Mouse (Mus musculus) liver, embryonic 13.5 days (tissue): ENCODE results near the gene Gpc6. TPM values are rescaled to one million over a fixed set of nuclear protein-coding genes. Genes with fewer than 3 reads are reported as not detected.

Experiments used
- ATAC-seq: fragments of 200-750 bp; cut with Nextera tagmentation; 2 replicates; pipeline ENCODE4 v1.8.0; 2017; ENCODE audit warnings: low read depth, mild to moderate bottlenecking, moderate number of reproducible peaks, moderate library complexity
- DNase-seq: peaks from one replicate; pipeline ENCODE4 v3.0.0; 2022
- H3K27ac ChIP-seq: fragments of 300-500 bp; sonication (generic); 2 replicates; pipeline ENCODE4 v1.5.1; 2015; ENCODE audit warnings: moderate library complexity, mild to moderate bottlenecking, inconsistent platforms
- H3K27me3 ChIP-seq: fragments of 300-500 bp; sonication (generic); 2 replicates; pipeline ENCODE4 v1.6.1; 2015; ENCODE audit warnings: mild to moderate bottlenecking, inconsistent platforms
- H3K36me3 ChIP-seq: fragments of 300-500 bp; sonication (generic); 2 replicates; pipeline ENCODE4 v1.6.1; 2015; ENCODE audit warnings: mild to moderate bottlenecking, inconsistent platforms
- H3K4me1 ChIP-seq: fragments of 300-500 bp; sonication (generic); replicated peaks from 2 replicates; pipeline ENCODE4 v1.6.1; 2015; ENCODE audit warnings: inconsistent platforms
- H3K4me2 ChIP-seq: fragments of 300-500 bp; sonication (generic); 2 replicates; pipeline ENCODE4 v1.6.1; 2015; ENCODE audit warnings: inconsistent platforms, mild to moderate bottlenecking, moderate library complexity
- H3K4me3 ChIP-seq: fragments of 300-500 bp; sonication (generic); replicated peaks from 2 replicates; pipeline ENCODE4 v1.5.1; 2015; ENCODE audit warnings: mild to moderate bottlenecking, inconsistent platforms
- H3K9ac ChIP-seq: fragments of 300-500 bp; sonication (generic); 2 replicates; pipeline ENCODE4 v1.6.1; 2015; ENCODE audit warnings: mild to moderate bottlenecking, inconsistent platforms
- H3K9me3 ChIP-seq: fragments of 300-500 bp; sonication (generic); replicated peaks from 2 replicates; pipeline ENCODE4 v1.6.1; 2016; ENCODE audit warnings: inconsistent platforms
- WGBS: fragments of 180-500 bp; shearing (Covaris S2); methylation state at CpG from one replicate; pipeline ENCODE4 v1.1.7; 2015; ENCODE audit not compliant: insufficient replicate concordance; 5-methylcytosine and 5-hydroxymethylcytosine counted together
- polyA plus RNA-seq: library from polyadenylated mRNA; unstranded; fragments of >200 nt; fragmentation: Nextera tagmentation; extraction: Ambion mirVana; gene quantifications from 2 replicates; pipeline ENCODE4 v1.2.1, GENCODE M21; 2015

Gene Gpc6
- polyA plus RNA-seq, 1 experiment from 2014 or later: 3.3 TPM

DNA sequence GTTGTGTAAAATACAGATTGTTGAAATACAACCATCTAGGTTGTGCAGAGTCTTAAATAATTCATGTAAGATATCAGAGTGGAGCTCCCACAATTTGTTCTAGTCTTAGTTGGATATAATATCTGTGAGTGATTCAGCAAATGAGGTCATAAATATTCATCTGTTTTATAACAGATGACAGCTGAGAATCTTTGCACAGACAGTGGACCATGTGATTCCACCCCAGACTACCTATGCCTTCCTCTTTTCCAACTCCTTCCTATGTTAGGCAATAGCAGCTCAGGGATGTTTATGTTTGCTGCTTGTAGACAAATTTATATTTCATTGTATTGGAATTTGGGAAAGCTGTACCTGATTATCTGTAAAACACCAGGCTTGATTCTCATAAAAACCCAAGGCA lies 32.0 kb downstream of the Gpc6 start:
- Histone ChIP-seq H3K4me2 (no peak overlapping the region), H3K27me3 (no peaks in the 10 kb centered on the region), H3K27ac (no peak overlapping the region), H3K9me3 (no peaks in the 10 kb centered on the region), H3K9ac (no peak overlapping the region), H3K4me3 (no peak overlapping the region), H3K4me1 (no peaks in the 10 kb centered on the region), H3K36me3 (no peaks in the 10 kb centered on the region)
- ATAC-seq (no peak), DNase-seq (no peak)

DNA sequence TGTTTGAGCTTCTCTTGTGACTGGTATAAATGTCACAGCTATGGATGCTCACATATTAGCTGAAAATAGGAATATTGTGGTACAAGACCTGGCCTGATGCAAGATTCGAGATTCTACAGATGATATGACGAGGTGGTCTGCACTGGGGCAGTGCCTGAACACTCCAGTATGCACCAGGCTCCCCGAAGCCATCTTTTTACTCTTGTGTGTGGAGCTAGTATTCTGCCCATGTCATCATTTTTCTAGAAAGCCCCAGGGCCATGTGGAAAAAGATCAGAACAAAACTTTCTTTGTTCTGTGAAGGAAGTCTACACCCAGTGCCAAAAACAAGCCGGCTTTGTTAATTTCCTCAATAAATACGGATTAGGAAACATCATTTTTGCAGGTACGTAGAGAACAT lies 39.7 kb downstream of the Gpc6 start:
- H3K27ac ChIP-seq: no peak overlapping the region
- no peaks in the 10 kb centered on the region for H3K27me3 ChIP-seq
- H3K9ac ChIP-seq: no peak overlapping the region
- no peak for ATAC-seq
- DNase-seq: no peak
- H3K9me3 ChIP-seq: no peaks in the 10 kb centered on the region
- H3K4me3 ChIP-seq: no peak overlapping the region
- no peaks in the 10 kb centered on the region for H3K4me1 ChIP-seq
- WGBS: 69% methylated on average over 6 of the region's 6 CpGs
- H3K36me3 ChIP-seq: no peaks in the 10 kb centered on the region
- H3K4me2 ChIP-seq: no peak overlapping the region

DNA sequence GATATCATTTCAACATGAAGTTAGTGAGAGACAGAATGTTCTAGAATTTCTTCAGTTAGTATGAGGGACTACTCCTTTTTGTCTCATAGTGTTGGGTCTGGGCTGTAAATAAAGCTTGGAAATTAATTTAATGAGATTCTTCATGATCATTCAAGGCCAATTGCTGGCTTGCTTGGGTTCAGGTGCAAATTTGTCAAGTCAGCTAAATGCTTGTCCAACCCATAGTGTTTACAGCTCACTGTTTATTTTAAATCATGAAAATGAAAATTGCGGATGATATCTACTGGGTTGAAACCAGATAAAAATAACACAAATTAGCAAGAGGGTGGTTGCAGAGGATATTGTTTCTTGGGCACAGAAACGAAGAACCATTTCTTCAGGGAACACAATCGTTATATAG lies 49.6 kb downstream of the Gpc6 start:
- Histone ChIP-seq H3K9ac (no peak overlapping the region), H3K4me1 (no peaks in the 10 kb centered on the region), H3K27me3 (no peaks in the 10 kb centered on the region), H3K36me3 (no peaks in the 10 kb centered on the region), H3K4me2 (no peak overlapping the region), H3K4me3 (no peak overlapping the region), H3K27ac (no peak overlapping the region), H3K9me3 (no peaks in the 10 kb centered on the region)
- WGBS: 60% methylated on average over 3 of the region's 3 CpGs
- no peak for ATAC-seq
- DNase-seq: no peak

DNA sequence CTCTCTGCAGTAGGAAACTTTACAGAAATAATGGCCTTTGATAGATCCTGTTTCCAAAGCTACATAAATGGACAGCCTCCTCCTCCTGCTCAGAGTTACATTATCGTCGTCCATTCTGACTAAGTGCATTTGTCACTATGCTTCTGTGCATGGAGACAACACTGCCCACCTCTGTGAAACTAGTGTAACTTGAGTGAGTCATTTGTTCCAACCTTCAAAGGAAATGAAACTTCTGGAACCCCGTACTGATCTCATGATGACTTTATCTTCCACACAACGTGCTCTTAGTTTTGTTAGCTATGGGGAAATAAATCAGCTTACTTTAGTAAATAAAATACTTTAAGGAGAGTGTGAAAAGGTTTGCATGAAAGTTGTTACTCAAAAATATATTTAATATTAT lies 50.1 kb downstream of the Gpc6 start:
- Histone ChIP-seq H3K9ac (no peak overlapping the region), H3K27ac (no peak overlapping the region), H3K36me3 (no peaks in the 10 kb centered on the region), H3K4me2 (no peak overlapping the region), H3K4me1 (no peaks in the 10 kb centered on the region), H3K9me3 (no peaks in the 10 kb centered on the region), H3K4me3 (no peak overlapping the region), H3K27me3 (no peaks in the 10 kb centered on the region)
- 58% methylated on average over 4 of the region's 4 CpGs for WGBS
- DNase-seq (no peak), ATAC-seq (no peak)

DNA sequence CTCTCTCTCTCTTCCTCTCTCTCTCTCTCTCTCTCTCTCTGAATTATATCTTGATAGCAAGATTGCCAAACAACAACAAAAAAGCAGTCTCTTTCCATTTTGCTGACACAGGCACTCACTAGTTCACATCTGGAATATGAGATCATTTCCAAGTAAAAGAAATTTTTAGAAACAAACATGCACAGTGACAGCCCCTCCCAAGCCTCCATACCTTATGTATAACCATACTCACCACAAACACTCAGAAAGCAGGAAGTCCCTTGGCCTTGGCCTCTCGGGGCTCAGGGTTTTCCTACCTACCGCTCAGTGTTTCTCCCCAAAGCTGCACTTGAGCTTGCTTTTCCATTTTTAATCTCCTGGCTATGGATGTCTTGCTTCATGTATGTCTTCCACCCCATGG lies 52.1 kb downstream of the Gpc6 start:
- H3K9ac ChIP-seq: no peak overlapping the region
- ATAC-seq (no peak), DNase-seq (no peak)
- H3K27me3 ChIP-seq: no peaks in the 10 kb centered on the region
- H3K4me2 ChIP-seq: no peak overlapping the region
- whole genome bisulfite sequencing: 32% methylated on average over 2 of the region's 2 CpGs
- no peaks in the 10 kb centered on the region for H3K9me3 ChIP-seq
- no peak overlapping the region for H3K4me3 ChIP-seq
- H3K27ac ChIP-seq: no peak overlapping the region
- H3K36me3 ChIP-seq: no peaks in the 10 kb centered on the region
- H3K4me1 ChIP-seq: no peaks in the 10 kb centered on the region

DNA sequence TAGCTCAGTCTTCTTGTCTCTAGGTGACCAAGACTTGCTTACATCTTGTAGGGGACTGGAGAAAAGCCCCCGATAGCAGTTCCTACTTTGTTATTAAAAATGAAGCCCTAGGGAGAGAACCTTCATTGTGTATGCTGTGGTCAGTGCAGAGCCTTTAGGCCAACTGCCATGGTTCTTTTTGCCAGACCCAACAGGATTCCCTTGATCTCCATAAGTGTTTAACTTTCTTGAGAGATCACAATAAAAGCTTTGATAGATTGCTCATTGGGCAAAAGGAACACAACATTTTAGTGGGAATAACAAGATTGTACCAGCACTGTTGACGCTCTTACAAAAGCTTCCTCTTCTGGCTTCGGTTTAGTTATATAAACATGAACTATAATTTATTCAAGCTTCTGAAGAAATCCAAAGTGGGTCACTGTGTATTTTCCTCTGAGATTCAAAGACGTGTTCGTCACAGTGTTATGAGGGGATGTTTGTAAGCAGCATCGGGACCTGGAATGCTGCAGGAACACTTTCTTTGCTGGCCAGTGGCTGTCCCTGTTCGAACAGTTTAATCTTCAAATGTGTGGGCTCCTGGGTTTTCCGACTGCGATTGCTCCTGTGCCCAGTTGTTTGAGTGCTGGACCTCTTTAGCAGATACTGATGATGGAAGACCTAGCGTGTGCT lies 54.7 kb downstream of the Gpc6 start:
- Histone ChIP-seq H3K4me2 (no peak overlapping the region), H3K27ac (no peak overlapping the region), H3K9me3 (no peaks in the 10 kb centered on the region), H3K4me3 (no peak overlapping the region), H3K4me1 (no peaks in the 10 kb centered on the region), H3K9ac (no peak overlapping the region), H3K36me3 (no peaks in the 10 kb centered on the region), H3K27me3 (no peaks in the 10 kb centered on the region)
- WGBS: 75% methylated on average over 10 of the region's 10 CpGs
- no peak for DNase-seq
- ATAC-seq: no peak

DNA sequence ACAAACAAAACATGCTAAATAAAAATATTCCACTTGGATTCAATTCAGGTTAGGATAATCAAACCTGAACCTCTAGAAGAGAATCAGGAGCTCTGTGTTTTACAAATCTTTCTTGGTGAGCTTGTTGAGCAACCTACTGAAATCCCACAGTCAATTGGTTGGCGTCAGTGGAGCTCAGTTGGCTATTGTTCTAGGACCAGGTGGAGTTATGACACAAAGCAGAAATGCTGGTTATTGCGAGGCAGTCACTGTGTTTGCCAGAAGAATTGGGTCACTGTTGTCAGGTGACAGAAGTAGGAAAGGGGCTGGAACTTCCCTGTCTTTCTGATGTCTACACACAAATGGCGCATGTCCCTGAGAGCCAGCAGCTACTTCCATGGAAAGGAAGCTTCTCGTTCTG lies 56.6 kb downstream of the Gpc6 start:
- H3K27ac ChIP-seq: no peak overlapping the region
- no peaks in the 10 kb centered on the region for H3K27me3 ChIP-seq
- no peaks in the 10 kb centered on the region for H3K36me3 ChIP-seq
- ATAC-seq (no peak), DNase-seq (no peak)
- no peaks in the 10 kb centered on the region for H3K4me1 ChIP-seq
- H3K9ac ChIP-seq: no peak overlapping the region
- WGBS: 75% methylated on average over 4 of the region's 4 CpGs
- no peaks in the 10 kb centered on the region for H3K9me3 ChIP-seq
- H3K4me2 ChIP-seq: no peak overlapping the region
- H3K4me3 ChIP-seq: no peak overlapping the region

DNA sequence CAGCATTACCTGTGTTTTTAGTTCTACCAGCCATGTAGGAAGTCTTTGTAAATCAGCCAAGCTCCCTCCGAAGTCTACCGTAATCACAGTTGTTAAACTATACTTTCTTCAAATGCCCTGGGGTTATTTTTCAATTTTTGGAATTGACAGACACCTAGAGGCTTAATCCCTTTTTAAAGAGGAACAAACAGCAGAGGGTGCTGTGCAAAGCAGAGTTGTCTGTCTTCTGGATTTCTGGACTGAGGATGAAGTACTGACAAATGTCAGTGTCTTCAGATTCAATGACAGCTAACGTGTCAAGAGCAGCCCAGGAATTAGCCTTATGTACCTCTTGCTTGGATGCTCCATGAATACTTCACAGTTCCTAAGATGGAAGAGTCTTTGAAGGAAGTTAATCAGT lies 62.2 kb downstream of the Gpc6 start:
- no peak overlapping the region for H3K4me3 ChIP-seq
- ATAC-seq (no peak), DNase-seq (no peak)
- no peaks in the 10 kb centered on the region for H3K27me3 ChIP-seq
- H3K9ac ChIP-seq: no peak overlapping the region
- no peaks in the 10 kb centered on the region for H3K4me1 ChIP-seq
- H3K36me3 ChIP-seq: no peaks in the 10 kb centered on the region
- H3K9me3 ChIP-seq: no peaks in the 10 kb centered on the region
- 78% methylated on average over 3 of the region's 3 CpGs for WGBS
- no peak overlapping the region for H3K27ac ChIP-seq
- no peak overlapping the region for H3K4me2 ChIP-seq

DNA sequence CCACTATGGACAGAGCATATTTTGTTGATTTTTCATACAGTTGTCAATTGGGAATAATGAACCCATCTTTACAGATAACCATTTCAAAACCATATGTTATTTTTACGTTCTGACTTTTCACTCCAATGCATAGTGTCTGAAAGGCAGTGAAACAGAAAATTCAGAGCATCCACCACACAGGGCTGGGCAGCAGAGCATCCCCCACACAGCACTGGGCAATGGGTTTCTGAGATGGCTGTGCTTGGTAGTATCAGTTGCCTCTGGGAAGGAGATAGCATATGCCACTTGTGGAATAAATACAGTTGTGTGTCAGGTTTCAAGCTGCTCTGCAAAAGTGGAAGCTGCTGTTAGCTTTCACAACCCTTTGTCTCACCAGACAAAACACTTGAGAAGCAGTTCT lies 75.3 kb downstream of the Gpc6 start:
- Histone ChIP-seq H3K4me2 (no peak overlapping the region), H3K36me3 (no peaks in the 10 kb centered on the region), H3K4me3 (no peak overlapping the region), H3K9me3 (no peaks in the 10 kb centered on the region), H3K9ac (no peak overlapping the region), H3K27me3 (no peaks in the 10 kb centered on the region), H3K4me1 (no peaks in the 10 kb centered on the region), H3K27ac (no peak overlapping the region)
- ATAC-seq: no peak
- WGBS: 55% methylated on average over 1 of the region's 1 CpGs
- DNase-seq: no peak

DNA sequence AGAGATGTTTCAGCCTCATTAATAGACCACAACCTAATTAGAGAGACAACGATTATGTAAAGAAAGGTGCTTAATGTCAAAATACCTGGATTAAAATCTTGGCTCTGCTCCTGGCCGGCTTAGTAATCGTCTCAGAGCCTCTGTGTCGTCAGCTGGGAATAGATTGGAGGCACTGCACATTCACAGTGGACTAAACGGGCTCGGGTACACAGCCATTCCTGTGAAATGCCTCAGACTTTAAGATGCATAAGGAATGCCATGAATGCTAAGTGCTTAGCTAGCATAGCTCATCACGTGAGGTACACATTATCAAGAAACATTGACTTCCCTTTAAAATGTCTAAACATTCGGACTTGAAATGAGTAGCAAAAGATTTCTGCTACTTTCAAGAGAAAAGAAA lies 77.2 kb downstream of the Gpc6 start:
- Histone ChIP-seq H3K27me3 (no peaks in the 10 kb centered on the region), H3K9ac (no peak overlapping the region), H3K36me3 (no peaks in the 10 kb centered on the region), H3K4me2 (no peak overlapping the region), H3K4me3 (no peak overlapping the region), H3K27ac (no peak overlapping the region), H3K4me1 (no peaks in the 10 kb centered on the region), H3K9me3 (no peaks in the 10 kb centered on the region)
- 66% methylated on average over 8 of the region's 8 CpGs for WGBS
- ATAC-seq (no peak), DNase-seq (no peak)

DNA sequence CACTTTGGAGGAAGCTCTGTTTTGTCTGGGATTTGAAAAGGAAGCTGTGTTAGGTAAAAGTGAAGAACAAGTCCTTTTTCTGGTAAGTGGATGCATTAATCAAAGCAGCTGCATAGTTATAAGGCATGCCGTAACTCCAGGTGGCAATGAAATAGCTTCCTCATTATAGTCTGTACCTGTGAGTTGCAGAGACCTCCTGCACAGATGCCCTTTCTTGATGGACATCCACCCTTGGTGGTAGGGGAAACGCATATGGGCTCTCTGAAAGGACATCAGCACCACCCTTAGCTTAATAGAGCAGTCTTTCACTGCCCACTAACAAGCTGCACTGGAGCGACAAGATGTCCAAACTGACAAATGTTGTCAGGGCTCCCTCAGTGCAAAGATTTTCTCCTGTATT lies 83.7 kb downstream of the Gpc6 start:
- Histone ChIP-seq H3K9me3 (no peaks in the 10 kb centered on the region), H3K36me3 (no peaks in the 10 kb centered on the region), H3K9ac (no peak overlapping the region), H3K4me1 (no peaks in the 10 kb centered on the region), H3K4me2 (no peak overlapping the region), H3K4me3 (no peak overlapping the region), H3K27me3 (no peaks in the 10 kb centered on the region), H3K27ac (no peak overlapping the region)
- ATAC-seq: no peak
- no peak for DNase-seq
- WGBS: 75% methylated on average over 3 of the region's 3 CpGs

DNA sequence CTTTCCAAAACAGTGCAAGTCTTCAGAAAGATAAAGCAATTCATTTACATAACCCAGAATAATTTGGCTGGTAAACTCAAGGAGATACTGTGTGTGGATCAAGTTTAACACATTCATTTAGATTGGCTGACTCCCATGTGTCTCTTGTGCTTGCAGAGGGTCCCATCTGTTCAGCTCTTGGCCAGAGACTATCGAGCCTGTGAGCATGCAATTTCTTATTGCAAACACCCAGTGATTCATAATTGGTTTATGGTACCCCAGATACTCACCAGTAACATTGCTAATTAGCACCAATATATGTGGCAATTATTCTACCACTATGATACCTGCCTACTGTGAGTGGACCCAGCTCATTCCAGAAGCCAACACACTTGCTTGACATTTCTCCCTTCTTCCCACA lies 87.9 kb downstream of the Gpc6 start:
- Histone ChIP-seq H3K4me1 (no peaks in the 10 kb centered on the region), H3K4me3 (no peak overlapping the region), H3K27ac (no peak overlapping the region), H3K27me3 (no peaks in the 10 kb centered on the region), H3K36me3 (no peaks in the 10 kb centered on the region), H3K9ac (no peak overlapping the region), H3K9me3 (no peaks in the 10 kb centered on the region), H3K4me2 (no peak overlapping the region)
- DNase-seq (no peak), ATAC-seq (no peak)
- 44% methylated on average over 1 of the region's 1 CpGs for WGBS
